Mouse (Mus musculus): ENCODE data around the gene 1700042G07Rik.
A peak's percentile ranks its signal among the peaks of the same experiment; 100 is the strongest.

1700042G07Rik gene

DNA sequence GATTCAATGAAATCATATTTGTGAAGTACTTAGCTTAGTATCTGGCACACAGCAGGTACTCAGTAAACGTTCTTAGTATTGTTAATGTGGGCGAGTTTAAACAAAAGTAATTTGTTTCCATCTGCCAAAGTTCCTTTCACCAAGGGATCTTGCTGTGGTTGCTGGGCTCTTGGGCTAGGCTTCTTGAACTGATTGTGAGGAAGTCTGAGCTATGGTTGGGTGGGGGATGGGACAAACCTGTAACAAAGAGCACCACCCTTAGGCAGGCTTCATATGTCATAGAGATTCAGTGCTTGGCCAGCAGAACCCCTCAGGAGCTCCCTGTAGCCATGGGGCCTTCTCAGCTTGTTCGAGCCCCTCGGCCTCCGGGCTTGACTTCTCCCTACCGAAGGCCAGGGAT lies at the start of gene 1700042G07Rik, which contains the start of gene Gm49337:
1700042G07Rik (plus strand) TSS at position 301 of the 400 bp plus-strand sequence.
Gm49337 (plus strand) TSS at position 313 of the 400 bp plus-strand sequence.
- no peak for DNase-seq

DNA sequence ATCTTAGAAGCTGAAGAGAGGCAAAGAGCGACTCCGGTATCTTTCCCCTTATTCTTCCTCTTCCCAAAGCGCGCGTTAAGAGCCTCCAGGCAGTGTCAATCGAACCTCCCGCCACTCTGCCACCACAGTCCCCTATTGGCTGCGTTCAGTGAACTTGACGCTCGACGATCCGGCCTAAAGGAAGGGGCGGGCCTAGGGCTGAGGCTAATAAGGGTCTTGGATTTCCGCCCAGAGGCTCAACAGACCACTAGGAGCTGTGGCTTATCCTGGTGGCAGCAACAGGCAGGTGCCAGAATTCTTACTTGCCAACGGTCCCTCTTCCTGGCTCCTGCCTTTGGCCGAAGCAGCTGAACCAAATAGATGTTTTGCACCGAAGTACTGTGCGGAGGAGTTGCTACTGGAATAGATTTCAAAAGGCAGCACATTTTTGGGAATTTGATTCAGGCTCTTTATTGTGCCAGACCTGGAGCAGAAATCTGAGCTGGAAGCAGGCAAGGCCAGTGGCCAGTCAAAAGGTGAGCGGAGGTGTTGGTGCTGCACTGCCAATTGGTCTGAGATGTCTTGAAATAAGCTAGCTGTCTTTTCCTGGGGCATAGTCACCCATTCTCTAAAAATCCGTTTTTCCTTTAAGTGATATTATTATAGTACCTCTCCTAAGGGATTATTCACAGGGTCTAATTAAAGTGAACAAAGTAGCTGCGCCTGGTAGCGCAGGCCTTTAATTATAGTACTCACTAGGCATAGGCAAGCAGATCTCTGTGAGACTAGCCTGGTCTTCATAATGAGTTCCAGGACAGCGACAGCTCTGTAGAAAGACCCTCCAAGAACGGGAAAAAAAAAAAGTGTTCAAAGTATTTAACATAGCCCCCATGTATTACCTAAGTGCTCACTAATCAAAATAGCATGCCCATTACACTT lies 49.3 kb upstream of the 1700042G07Rik start, which contains the start of the genes Rad54l and Pomgnt1:
Rad54l (minus strand) TSS at position 89 of the 918 bp plus-strand sequence.
Pomgnt1 (plus strand) TSS at position 239 of the 918 bp plus-strand sequence.
- peak; percentile 77 to 81 for DNase-seq

DNA sequence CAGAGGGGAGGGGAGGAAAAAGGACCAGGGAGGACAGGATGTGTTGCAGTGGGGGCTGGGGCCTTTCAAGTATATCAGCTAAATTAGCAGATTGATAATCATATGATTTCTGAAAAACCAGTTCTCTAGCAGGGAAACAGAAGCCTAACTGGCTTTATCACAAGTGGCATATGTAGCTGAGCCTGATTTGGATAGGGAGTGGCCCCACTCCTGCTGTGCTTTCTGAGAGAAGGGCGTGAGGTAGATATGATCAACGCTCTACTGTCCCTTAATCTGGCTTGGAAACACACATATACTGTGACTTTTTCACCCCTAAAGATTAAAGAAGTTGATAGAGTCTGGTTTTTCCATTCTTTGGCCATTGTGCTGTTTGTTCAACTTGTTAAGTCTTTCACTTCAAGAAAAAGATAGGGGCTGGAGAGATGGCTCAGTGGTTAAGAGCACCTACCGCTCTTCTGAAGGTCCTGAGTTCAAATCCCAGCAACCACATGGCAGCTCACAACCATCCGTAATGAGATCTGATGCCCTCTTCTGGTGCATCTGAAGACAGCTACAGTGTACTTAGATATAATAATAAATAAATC lies 47.3 kb upstream of the 1700042G07Rik start:
- no peak for DNase-seq

DNA sequence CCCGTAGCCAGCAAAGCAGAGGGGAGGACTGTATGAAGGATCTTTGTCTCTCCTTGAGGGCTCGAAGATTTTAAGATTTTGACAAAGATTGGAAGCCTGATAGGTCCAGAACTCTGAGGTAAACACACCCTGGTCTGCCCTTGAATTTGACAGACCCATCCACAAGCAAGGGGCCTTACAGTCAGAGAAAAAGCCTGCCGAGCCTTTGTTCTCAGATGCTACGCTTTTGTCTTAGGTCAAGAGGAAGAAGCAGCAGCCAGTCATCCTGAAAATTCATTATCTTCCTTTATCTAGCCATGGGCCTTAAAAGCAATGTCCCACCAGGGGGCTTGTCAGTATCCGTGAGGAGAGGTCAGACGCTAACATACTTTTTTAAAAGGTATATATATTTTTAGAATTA lies 45.2 kb upstream of the 1700042G07Rik start:
- DNase-seq = no peak

DNA sequence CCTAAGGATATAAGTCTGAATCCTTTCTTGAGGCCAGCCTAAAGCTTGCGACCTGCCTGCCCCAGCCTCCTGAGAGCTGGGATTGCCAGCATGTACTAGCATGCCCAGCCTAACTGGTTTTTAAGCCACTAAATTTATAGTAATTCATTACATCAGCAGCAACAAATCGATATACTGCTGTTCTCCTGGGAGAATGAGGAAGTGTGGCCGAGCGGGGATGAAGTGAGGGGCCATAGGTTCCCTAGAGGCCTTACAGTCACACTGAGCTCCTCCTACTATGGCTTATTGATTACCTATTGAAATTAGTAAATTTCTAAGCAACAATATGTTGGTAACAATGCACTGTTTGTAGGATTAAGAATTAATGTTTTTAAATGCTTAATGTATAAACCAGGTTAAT lies 40.0 kb upstream of the 1700042G07Rik start:
- no peak for DNase-seq

DNA sequence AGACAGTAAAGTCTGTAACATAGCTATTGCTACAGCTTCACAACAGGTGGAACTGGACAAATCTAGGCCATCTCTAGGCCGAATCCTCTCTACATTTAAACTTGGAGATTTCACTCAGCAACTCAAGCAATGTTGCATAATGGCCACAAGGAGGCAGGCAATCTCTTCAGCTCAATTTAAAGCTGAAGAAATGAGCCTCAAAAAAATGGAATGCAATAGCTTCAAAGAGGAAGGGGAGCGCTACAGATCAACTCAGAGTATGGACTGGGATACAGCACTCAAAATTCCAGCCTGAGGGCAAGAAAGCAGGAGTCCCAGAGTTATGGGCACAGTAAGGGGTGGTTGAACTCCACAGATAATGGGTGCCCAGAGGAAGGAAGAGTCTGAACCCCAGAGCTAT lies 38.2 kb upstream of the 1700042G07Rik start:
- no peak for DNase-seq

DNA sequence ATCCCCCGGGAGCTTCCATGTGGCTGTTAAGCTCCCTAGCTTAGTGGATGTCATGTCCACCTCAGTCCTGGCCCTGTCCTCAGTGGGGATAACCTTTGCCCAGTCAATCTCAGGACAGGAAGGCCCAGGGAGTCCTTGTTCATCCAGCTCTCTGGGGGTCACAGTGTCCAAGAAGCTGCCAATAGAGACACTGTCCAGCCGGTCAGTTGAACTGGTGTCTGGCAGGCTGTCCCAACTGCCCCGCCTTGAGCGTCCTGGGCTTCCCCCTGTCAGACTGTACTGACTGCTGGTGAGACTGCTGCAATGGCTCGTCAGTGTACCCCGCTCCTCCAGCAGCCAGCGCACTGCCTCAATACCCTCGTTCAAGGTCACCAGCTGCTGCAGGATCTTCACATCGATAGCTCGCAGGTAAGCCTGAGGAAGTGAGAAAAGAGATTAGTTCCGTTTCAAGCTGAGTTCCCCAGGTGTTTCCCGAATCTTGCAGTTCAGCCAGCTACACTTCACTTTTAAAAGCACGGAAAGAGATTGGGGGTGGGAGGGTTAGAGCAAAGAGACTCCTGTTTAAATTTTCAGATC lies 35.7 kb upstream of the 1700042G07Rik start:
- no peak for DNase-seq

DNA sequence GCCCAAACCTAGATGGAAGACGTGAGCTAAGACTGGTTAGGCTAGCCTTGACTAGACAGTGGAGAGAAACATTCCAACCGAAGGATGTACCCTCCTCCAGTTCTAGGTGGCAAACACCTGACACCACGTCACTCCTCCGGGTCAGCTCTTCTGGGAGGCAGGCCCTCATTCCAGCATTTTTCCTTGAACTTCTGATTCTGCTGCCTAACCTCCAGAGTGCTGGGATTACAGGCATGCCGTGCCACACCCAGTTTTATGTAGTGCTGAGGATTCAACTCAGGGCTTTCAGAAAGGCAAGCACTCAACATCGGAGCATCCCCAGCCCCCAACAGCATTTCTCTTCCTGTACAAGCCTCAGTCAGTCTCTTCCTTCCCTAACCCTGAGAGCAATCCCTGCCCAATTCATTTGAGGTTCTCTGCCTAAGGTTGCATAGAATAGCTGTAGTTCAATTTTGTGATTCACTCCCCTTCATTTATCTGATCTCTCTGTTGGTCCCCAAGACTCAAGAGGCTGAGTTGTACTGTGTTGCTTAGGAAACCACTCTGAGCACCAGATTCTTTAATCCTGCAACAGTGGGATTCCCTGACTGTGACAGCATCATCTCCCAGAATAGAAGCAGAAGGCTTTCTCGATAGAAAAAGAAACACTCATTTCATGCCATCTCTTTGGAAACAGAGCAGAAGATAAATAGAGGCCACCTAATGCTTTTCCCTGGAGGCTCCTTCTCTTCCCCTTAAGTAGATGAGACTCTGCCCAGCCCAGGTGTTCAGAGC lies 32.2 kb upstream of the 1700042G07Rik start:
- DNase-seq = no peak

DNA sequence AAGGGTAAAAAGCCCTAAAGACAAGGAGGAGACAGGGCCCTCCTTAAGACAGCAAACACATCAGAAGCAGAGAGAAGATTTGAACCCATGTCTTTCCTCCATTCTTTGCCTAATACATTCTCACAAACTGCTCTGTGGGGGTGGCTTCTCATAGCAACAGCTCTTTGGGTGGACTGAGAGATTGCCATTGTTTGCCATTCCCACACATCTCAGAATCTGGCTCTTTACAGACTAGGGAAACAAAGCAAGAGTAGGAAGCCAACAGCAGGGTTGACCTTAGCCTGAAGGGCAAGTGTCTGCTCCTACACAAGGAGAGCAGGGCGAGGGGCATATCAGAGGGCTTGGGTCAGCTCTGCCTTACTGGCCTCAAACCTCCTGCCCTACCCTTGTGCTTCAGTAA lies 31.4 kb upstream of the 1700042G07Rik start:
- no peak for DNase-seq

DNA sequence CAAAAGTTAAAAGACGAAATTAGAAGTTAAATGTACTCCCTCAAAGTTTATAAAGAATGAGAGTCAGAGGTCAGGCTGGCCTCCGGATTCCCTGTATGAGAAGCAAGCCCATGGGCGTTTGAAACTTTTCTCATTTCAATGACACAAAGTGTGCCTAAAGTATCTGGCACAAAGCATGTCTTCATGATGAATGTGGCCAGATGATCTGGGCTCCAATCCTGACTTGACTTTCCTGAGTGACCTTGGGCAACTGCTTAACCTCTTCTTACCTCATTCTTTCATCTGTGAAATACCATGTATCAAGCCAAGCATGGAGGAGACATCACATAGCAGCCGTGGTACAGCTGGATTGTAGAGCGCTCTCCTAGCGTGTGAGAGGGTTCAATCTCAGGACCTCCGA lies 30.9 kb upstream of the 1700042G07Rik start:
- no peak for DNase-seq

DNA sequence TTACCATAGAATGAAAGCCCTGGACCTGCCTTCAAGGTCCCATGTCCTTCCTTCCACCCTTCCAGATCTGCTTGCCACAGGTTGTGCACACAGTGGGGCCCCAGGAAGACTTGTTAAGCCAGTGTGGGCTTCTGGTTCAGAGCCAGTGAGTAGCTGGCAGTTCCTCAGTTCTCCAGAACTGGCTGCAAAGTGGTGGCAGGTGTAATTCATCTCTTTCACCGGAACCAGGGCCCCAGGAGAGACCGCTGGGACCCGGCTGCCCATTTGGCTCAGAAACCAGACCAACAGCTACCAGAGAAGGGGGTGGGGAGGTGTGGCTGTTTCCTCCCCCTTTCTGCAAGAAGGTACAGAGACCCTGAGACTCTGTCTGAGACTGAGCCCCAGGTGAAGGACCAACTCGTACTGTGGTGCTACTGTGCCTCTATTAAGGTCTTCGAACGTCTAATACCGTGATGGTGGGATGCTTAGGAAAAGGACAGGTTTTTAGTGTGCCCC lies 29.8 kb upstream of the 1700042G07Rik start:
- peak; percentile 49 to 62 for DNase-seq

DNA sequence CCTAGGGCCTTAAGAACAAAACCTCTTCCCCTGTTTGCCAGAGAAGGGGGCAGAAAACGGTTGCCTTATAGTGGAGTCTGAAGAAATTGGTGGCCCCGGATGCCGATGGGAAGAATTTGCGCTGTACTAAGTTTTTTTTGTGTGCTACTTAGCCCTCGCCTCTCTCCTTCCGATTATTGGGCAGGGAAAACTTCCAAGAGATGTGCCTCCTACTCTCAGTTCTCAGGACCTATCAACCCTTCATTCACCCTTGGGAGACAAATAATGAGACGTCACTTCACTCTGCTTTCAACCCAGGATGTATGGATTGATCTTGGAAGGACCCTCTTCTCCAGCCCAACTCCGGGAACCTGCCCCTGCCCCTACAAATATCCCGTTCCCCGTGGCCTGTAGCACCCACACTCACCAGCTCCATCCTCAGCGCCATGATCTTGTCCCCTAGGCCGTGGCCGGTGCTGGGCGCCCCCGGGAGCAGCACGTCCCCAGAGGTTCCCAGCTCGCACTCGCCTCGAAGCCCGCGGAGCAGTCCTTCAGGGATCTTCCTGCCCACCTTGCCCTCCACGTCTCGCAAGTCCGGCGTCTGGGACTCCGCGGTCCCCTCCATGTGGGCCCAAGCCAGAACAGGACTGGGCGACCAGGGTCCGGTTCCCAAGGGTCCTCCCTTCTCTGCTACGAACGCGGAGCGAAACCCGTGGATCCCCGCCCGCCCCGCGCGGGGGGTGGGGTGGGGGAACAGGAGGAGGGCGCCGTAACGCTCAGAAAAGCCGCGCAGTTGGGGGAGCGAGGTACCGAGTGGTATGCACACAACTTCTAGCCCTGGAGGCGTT lies 29.1 kb upstream of the 1700042G07Rik start:
- peak; percentile 53 to 63 for DNase-seq

DNA sequence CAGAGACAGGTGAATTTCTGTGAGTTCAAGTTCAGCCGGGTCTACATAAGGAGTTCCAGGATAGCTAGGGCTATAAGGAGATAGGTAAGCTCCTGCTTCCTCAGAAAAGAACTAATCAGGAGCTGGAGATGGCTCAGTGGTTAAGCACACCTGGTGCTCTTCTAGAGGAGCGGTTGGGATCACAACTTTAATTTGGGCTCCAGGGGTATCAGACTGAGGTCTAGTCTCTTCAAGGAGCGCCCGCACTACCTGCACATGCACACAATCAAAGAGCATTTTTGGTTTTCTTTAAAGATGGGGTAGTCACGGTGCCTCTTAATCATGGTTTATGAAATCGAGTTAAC lies 23.4 kb upstream of the 1700042G07Rik start:
- no peak for DNase-seq

DNA sequence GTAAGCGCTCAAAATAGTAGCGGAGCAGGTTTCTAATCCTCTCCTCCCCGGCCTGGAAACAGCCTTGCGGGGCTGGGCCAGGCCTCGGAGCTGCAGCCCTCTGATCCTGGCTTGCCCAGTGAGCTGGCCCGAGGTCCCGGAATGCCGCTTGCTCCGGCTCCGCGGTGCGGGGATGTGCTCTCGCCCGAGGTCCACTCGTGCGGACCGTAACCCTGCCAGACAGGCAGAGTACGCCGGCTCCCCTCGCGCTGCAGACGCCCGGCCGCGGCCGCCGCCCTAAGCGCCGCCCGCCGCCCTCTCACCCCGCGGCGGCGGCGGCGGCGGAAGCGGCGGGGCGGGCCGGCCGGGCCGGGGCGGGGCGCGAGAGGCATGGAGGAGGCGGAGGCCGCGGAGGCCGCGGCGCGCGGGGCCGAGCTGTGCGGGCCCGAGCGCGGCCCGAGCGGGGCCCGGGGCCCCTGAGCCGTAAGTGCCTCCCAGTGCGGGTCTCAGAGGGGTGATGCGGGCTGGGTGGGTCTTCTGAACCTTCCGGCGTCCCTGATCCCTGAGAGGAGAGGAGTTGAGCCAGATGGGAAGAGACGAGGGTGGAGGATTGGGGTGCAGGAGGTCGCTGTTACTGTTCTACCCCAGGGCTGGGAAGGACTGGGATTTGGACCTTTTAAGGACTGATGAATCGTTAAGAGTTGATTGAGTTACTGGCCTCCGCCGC lies 22.9 kb upstream of the 1700042G07Rik start:
- DNase-seq = peak; percentile 42 to 49

DNA sequence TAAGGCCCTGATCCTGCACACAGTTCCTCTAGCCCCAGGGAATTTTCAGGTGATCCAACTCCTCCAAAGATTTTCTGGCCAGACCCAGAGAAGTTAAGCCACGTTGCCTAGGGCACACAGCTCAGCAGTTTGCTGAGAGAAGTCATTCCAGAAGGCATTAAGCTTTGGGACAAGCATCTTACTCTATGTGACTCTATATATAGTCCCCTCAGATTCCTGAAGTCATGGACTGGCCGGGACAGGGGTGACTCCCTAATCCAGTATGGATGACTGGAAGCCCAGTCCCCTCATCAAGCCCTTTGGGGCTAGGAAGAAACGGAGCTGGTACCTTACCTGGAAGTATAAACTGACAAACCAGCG lies 22.3 kb upstream of the 1700042G07Rik start:
- no peak for DNase-seq

DNA sequence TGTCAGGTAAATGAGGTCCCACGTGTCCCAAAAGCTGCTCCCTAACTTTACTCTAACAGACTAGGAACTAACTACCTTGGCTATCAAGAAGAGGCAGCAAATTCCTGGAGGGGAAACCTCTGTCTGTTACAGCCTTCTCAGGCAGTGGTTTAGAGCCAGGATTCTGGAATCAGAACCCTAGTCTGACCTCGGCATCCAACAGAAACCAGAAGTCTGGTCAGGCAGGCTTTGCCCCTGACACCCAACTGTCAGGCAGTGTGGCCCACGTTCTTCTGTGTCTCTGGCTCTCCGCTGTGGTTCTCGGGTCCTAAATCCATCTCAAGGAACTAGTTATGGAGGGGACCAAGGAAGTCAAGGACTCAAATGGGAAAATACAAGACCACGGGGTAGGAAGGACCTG lies 21.9 kb upstream of the 1700042G07Rik start, which contains the start of gene Lurap1:
Lurap1 (minus strand) TSS at position 101 of the 400 bp plus-strand sequence.
- DNase-seq = no peak

DNA sequence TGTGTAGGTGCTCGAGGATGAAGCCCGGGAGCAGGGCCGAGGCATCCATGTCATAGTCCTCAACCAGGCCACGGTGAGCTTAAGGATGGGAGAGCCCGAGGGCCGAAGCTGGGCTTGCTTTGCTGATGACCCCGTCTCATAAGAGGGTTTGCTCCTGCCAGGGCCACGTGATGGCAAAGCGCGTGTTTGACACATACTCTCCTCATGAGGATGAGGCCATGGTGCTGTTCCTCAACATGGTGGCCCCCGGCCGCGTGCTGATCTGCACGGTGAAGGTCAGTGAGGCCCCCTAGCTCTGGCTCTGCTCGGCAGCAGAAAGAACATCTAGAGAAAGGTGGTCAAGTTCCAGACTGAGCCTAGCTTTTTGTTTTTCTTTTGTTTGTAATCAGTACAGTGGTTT lies 20.5 kb upstream of the 1700042G07Rik start:
- no peak for DNase-seq

DNA sequence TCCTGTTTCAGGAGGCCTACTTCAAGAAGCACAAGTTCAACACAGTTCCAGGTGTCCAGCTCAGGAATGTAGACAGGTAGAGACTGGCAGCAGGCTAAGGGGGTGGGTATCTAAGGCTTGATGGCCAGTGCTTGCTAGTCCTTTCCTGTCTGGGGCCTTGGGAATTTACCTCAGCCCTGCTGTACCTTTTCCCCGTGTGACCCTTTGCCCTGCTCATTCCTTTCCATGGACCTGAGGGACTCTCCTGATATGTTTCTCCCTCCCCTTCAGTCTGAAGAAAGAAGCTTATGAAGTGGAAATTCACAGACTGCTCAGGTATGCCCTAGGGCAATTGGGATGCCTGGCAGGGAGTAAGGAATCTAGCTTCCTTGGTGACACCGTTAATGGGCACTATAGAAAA lies 15.3 kb upstream of the 1700042G07Rik start:
- DNase-seq = peak; percentile 38 to 73

DNA sequence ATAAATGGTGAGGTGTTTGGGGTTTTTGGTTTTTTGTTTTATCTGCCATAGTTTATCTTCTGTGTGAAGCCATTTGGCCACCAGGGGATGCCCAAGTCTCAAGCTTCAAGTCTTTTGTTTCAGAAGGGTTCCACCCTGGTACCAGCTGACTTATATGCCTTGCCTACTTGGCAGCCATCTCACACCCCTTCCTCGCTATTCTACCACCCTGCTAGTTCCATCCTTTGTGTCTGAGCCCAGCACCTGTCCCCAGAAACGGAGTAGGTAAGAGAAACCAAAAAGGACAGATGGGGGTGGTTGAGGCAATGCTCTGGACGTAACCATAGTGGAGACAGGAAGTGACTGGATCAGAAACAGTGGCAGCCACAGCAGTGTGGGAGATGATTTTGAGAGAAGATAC lies 13.3 kb upstream of the 1700042G07Rik start:
- DNase-seq = peak in 1 of 2 experiments; percentile 41

DNA sequence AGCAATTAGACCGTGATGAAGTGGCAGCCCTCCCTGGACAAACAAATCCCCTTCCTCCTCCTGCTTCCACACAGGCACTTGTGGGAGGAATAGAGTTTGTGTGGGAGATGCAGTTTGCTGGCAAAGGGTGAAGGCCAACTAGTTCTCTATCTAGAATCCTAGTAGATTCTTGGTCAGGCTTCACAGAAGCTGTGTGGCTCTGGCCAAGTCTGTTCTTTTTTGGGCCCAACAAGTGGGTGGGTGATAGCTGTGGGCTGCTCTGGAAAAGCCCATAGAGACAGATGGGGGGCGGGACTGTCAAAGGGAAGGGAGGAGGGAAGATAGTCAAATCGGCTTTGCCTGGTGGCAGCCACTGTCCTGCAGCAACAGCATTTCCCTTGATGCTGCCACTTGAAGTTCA lies 12.4 kb upstream of the 1700042G07Rik start:
- no peak for DNase-seq

DNA sequence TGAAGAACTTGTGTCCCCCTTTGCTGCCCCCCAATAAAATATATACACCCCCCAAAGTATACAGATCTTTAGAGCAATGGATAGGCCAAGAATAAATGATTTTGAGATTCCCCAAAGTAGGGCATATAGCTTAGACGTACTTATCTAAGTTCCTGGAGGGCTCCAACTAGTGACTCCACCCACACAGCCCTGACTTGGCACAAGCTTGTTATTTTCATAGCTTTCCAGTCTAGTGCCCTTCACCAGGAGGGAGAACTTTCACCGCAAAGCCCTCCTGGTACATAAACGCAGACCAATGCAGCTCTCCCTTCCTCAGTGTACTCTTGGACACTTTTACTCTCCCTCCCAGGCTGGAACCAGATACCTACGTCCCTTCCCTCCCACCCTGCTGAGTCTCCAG lies 11.0 kb upstream of the 1700042G07Rik start:
- DNase-seq = peak; percentile 44 to 55
